Mouse (Mus musculus): Measurements from ENCODE around the gene Osbpl10.

Gene Osbpl10

DNA sequence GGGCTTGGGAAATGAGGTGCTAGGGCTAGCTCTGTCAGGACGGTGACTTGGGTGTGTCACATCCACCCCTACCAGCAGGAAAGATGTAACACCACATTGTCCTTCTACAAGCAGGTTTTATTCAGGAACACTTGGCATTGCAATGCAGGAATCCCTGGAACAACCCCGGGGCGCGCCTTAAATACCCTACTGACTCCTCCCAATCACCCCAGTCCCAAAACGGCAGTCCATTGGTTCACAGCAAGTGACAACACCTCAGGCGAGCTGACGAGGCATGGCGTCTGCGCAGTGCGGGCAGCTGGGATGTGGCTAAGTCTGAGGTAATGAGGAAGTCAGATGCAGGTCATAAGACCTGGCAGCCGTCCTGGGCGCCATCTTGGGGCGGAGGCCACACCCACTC lies 191.2 kb downstream of the Osbpl10 start:
- no peak for DNase-seq

DNA sequence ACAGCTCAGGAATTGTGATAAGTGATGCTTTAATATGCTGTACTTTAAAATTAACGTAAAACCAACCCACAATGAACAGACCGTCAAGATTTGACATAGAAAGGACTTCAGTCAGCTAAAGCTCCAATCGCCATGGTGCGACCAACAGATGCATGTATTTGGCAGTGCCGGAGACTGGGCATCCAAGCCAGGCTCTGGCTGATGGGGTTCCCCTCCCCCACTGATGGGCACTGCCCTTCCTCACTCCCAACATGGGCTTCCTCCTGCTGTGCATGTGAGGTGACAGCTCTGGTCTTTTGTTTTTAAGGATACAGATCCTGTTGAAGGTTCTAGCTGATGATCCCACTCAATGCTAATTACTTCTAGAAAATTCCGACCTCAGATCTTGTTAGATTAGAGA lies 193.7 kb downstream of the Osbpl10 start:
- DNase-seq, result no peak

GRCm38 (mm10) chr9:115179154-115179553 lies 200.8 kb downstream of the Osbpl10 start:
- no peak for DNase-seq

DNA sequence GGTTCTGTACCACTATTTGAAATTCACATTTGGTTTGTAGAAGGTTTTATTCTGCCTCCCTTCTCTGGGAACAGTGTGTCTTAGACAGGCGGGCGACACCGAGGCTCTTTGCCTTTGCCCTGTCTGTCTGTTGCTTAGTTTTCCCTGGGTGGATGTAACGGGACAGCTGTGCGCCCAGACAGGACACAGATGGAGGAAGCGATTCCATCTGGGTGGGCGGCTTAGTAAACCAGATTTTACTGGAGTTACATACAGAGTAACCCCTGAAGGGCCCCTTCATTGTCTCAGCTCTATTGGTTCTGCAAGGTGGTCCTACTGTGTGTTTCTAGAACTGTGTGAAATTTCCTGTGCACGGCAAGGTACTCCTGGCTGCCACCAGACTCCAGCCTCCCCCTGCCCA lies 201.6 kb downstream of the Osbpl10 start:
- peak; percentile 42 for DNase-seq

GRCm38 (mm10) chr9:115186402-115186801 lies 208.0 kb downstream of the Osbpl10 start:
- no peak for DNase-seq

GRCm38 (mm10) chr9:115190376-115190942 lies 212.1 kb downstream of the Osbpl10 start:
- no peak for DNase-seq

DNA sequence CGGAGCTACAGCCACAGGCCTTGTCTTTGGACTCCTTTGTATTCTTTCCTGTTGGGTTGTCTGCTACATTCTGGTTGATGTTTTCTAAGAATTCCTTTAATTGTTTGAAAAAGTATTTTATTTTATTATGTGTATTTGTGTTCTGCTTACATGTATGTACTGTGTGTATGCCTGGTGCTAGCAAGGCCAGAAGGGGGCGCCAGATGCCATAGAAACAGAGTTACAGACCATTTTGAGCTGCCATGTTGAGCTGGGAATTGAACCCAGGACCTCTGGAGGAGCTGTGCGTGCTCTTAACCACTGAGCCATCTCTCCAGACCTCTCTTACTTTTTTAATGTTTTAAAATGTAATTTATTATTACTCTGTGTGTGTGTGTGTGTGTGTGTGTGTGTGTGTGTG lies 214.5 kb downstream of the Osbpl10 start:
- DNase-seq, result no peak

GRCm38 (mm10) chr9:115197082-115197481 lies 218.7 kb downstream of the Osbpl10 start:
- no peak for DNase-seq

DNA sequence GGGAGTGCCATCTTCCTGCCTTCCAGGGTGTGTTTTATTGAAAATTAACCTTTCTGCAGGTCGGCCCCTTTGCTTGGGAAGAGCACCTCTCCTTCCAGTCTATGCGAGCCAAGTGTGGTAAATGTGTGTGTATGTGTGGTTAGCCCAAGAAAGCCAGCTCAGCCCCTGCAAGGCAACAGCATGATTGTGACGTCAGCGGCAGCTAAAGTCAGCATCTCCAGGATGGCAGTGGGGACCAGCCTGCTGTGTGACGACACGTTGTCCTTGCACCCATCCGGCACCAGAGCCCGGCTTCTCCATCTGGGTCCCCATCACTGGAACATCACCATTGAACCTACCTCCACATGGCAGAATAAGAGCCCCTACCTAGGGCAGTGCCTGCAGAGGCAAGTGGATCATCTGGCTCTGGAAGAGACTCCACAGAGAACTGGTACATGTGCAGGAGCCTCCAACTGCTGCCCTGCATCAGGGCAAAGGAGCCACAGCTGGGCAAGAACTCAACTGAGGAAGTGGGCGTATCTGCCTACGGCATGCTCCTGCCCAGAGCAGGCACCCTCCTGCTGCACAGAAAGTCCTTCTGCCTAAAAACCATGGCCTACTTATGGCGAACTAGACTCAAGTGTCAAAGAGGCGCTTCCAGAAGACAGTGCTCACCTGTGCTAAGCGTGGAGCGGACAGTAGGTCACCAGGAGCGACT lies 221.9 kb downstream of the Osbpl10 start:
- no peak for DNase-seq

DNA sequence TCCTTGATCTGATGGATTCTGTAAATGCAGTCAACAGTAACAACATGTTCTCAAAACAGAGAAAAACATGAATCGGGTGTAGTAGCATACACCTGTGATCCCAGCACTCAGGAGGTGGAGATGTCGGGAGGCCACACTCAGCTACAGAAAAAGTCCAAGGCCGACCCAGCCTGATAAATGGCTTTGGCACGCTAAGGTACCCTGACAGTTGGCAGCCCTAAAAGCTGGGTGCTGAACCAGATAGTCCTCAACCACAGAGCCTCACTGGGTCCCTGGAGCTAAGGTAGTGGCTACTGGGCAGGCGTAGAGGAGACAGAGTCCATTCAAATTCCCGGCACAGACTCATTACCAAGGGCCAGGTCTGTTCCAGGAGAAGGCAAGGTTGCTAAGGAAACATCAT lies 222.9 kb downstream of the Osbpl10 start:
- DNase-seq, result no peak

DNA sequence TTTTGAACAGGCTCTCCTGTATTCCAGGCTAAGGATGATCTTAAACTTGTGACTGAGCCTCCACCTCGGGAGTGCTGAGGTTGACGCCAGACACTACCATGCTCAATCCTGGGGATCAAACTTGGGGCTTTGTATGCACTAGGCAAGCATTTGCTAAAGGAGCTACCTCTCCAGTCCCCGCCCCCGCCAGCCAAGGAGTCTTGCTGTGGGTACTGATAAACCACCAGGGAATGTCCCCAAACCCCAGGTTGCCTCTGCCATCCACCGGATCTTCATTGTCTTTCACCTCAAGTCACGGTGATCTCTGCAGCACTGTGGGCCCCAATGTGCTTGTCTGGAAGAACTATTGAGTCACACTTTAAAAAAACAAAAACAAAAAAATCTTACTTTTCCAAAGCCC lies 224.8 kb downstream of the Osbpl10 start:
- no peak for DNase-seq

DNA sequence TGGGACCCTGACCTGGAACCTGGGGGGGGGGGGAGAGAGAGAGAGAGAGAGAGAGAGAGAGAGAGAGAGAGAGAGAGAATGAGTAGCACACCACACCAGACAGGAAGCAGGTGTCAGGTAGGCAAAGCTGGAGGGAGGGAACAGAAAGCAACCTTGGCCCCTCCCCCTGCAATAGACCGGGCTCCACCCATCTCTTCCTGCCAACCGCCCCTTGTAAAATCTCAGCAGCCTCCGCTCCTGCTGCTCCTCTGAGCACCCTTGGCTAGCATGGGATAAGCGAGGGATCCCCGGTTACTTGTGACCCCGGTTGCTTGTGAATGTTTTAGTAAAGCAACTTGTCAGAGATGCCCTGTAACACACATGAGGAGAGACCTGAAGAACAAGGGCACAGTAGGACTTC lies 227.1 kb downstream of the Osbpl10 start:
- peak; percentile 39 for DNase-seq

- no peak for DNase-seq
Measured at GRCm38 (mm10) chr9:115206219-115206618, 227.8 kb downstream of the Osbpl10 start.

DNA sequence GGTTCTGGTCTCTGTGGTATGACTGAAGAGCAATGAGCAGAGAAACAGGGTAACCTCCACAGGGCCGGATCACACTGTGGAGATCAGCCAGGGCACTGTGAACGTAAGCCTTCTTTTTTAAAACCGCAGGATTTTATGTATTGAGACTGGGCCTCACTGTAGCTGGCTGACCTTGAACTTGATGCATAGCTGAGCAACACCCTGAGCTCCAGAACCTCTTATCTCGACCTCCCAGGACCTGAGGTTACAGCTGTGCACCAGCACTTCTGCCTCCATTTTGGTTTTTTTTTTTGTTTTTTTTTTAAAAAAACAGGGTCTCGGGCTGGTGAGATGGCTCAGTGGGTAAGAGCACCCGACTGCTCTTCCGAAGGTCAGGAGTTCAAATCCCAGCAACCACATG lies 231.4 kb downstream of the Osbpl10 start:
- no peak for DNase-seq

- no peak for DNase-seq
Measured at GRCm38 (mm10) chr9:115210535-115210934, 232.2 kb downstream of the Osbpl10 start.

DNA sequence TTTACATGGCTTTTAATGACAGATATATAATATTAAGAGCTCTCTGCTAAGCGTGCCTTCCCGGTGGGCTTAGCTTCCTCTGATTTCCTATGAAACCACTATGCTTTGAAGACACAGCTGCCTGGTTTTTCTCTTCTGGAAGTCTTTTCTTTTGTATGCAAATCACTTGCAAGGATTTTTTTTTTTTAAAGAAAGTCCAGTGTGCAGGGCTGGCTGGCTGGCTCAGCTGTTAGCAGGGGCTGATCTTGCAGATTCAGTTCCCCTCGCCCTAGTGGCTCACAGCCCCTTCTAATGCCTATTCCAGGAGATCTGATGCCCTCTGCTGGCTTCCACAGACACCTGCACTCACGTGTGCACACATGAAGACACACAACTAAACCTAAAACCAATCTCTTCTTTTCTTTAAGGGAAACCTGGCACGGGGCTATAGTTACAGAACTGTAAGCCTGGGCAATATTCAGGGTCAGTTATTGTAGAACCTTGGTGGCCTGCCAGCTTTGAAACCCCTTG lies 235.4 kb downstream of the Osbpl10 start:
- no peak for DNase-seq

- DNase-seq, result peak; percentile 27
Measured at GRCm38 (mm10) chr9:115214572-115215571, 236.5 kb downstream of the Osbpl10 start.

GRCm38 (mm10) chr9:115215830-115216701 lies 237.7 kb downstream of the Osbpl10 start:
- peak; percentile 87 for DNase-seq

- no peak for DNase-seq
Measured at GRCm38 (mm10) chr9:115217984-115218383, 239.6 kb downstream of the Osbpl10 start.

DNA sequence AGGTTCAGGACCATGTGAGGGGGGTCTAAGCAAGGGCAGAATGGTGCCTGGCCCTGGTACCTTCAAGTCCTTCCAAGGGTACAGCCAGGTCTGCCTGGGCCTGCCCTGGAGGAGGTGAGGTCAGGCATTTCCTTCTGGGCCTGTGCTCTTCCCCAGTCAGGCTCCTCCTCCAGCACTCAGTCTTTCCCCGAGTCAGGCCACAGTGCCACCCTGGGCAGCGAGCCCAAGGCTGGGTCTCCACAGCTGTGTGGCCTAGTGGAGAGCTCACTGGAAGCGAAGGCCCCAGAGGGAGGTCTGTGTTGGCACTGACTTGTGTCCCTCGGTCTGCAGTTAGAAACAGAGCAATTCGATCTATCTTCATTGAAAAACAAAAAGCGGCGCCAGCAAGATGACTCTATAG lies 242.1 kb downstream of the Osbpl10 start:
- no peak for DNase-seq

GRCm38 (mm10) chr9:115221265-115221664 lies 242.9 kb downstream of the Osbpl10 start:
- no peak for DNase-seq

DNA sequence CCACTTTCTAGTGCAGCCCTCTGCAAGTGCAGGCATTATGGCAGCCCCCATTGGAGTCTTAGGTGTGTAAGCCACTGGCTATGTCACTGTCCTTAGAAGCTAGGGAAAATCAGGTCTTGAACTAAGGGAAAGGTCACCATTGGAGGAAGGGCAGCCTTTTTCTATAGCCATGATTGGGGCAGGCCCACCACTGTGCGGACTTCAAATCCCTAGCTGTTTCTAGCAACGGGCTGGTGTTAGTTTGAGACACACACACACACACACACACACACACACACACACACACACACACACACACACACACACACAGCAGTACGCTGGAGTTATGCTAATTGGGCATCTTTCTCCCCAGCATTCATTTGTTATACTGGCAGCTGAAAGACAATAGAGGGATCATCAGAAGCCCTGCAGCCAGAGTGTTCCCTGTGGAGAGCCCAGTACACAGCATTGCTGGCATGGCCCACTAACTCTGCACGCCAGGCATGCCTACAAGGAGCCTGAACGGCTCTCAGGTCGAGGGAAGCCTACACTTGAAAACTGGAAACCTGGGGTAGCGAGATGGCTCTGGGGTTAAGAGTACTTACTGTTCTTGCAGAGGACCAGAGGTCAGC lies 246.5 kb downstream of the Osbpl10 start:
- DNase-seq, result no peak
